Mouse (Mus musculus) embryonic facial prominence, embryonic 11.5 days (tissue): ENCODE data around the gene Gmcl1. TPM values are rescaled to one million over a fixed set of nuclear protein-coding genes. Genes with fewer than 3 reads are reported as not detected.

ENCODE experiments used
- ATAC-seq: fragments of 200-750 bp; cut with Nextera tagmentation; replicated peaks from 2 replicates; pipeline ENCODE4 v1.8.0; 2017; ENCODE audit warnings: low read depth; ENCODE audit not compliant: insufficient number of reproducible peaks, low FRiP score, low TSS enrichment
- DNase-seq: peaks from one replicate; pipeline ENCODE4 v3.0.0-alpha.2; 2015; ENCODE audit warnings: low spot score
- H3K27ac ChIP-seq: fragments of 300-500 bp; sonication (generic); replicated peaks from 2 replicates; pipeline ENCODE4 v1.5.1; 2014; ENCODE audit warnings: mild to moderate bottlenecking, low read depth, low read length, control low read depth
- H3K27me3 ChIP-seq: fragments of 300-500 bp; sonication (generic); 2 replicates; pipeline ENCODE4 v1.6.1; 2014; ENCODE audit warnings: mild to moderate bottlenecking, low read length, moderate library complexity, mixed read lengths; ENCODE audit not compliant: control insufficient read depth, insufficient read depth
- H3K36me3 ChIP-seq: fragments of 300-500 bp; sonication (generic); replicated peaks from 2 replicates; pipeline ENCODE4 v1.6.1; 2014; ENCODE audit warnings: low read depth, mild to moderate bottlenecking, low read length, moderate library complexity, mixed read lengths; ENCODE audit not compliant: control insufficient read depth, insufficient read depth
- H3K4me1 ChIP-seq: fragments of 300-500 bp; sonication (generic); 2 replicates; pipeline ENCODE4 v1.6.1; 2014; ENCODE audit warnings: low read length, mixed read lengths; ENCODE audit not compliant: control insufficient read depth, insufficient read depth
- H3K4me2 ChIP-seq: fragments of 300-500 bp; sonication (generic); 2 replicates; pipeline ENCODE4 v1.6.1; 2014; ENCODE audit warnings: low read depth, mild to moderate bottlenecking, control low read depth, low read length, moderate library complexity
- H3K4me3 ChIP-seq: fragments of 300-500 bp; sonication (generic); 2 replicates; pipeline ENCODE4 v1.5.1; 2014; ENCODE audit warnings: low read depth, low read length, control low read depth
- H3K9ac ChIP-seq: fragments of 300-500 bp; sonication (generic); replicated peaks from 2 replicates; pipeline ENCODE4 v1.6.1; 2014; ENCODE audit warnings: mild to moderate bottlenecking, control low read depth, low read length
- H3K9me3 ChIP-seq: fragments of 300-500 bp; sonication (generic); replicated peaks from 2 replicates; pipeline ENCODE4 v1.6.1; 2016; ENCODE audit warnings: mild to moderate bottlenecking, low read length, inconsistent platforms, mixed read lengths; ENCODE audit not compliant: control insufficient read depth
- WGBS: fragments of 180-500 bp; shearing (Covaris S2); extraction: QIAGEN DNeasy Blood & Tissue Kit; methylation state at CpG from one replicate; pipeline ENCODE4 v1.1.7; 2014; 5-methylcytosine and 5-hydroxymethylcytosine counted together
- polyA plus RNA-seq: library from polyadenylated mRNA; unstranded; fragments of >200 nt; fragmentation: Nextera tagmentation; extraction: Ambion mirVana; gene quantifications from 2 replicates; pipeline ENCODE4 v1.2.1, GENCODE M21; 2014

Gene Gmcl1
- polyA plus RNA-seq, 1 experiment from 2014 or later: 57.4 TPM

GRCm38 (mm10) chr6:86644775-86645400 lies 88.3 kb downstream of the Gmcl1 start:
- no peak overlapping the region for H3K27ac ChIP-seq
- 84% methylated on average over 3 of the region's 3 CpGs for WGBS
- H3K9me3 ChIP-seq: no peaks in the 10 kb centered on the region
- DNase-seq (no peak), ATAC-seq (no peak)
- H3K36me3 ChIP-seq: no peaks in the 10 kb centered on the region
- no peaks in the 10 kb centered on the region for H3K27me3 ChIP-seq
- no peaks in the 10 kb centered on the region for H3K4me1 ChIP-seq
- no peak overlapping the region for H3K4me3 ChIP-seq
- no peak overlapping the region for H3K9ac ChIP-seq
- H3K4me2 ChIP-seq: no peak overlapping the region

Other genes starting within 250 kb of the Gmcl1 start
- gene Pcbp1, start 207.1 kb downstream of the Gmcl1 start, polyA plus RNA-seq: 405 and 423 TPM in 2 replicates
- gene Asprv1, start 105.2 kb downstream of the Gmcl1 start, polyA plus RNA-seq: 0.79 and 0.89 TPM in 2 replicates
- 13.5 and 15.1 TPM in 2 replicates for gene Mxd1, start 64.2 kb downstream of the Gmcl1 start, polyA plus RNA-seq
- gene Snrnp27, start 48.9 kb downstream of the Gmcl1 start, polyA plus RNA-seq: 139 and 148 TPM in 2 replicates
- gene Anxa4, start 60.2 kb upstream of the Gmcl1 start, polyA plus RNA-seq: 12.5 and 14.1 TPM in 2 replicates
- gene Aak1, start 116.1 kb upstream of the Gmcl1 start, polyA plus RNA-seq: 17.2 and 17.3 TPM in 2 replicates